Mouse (Mus musculus) midbrain, embryonic 16.5 days (tissue): ENCODE data around the gene Smpdl3b. TPM values are rescaled to one million over a fixed set of nuclear protein-coding genes. Genes with fewer than 3 reads are reported as not detected.
A peak's percentile ranks its signal among the peaks of the same experiment; 100 is the strongest.
"Not testable (repeated sequence)": the region's sequence is repeated elsewhere in the genome, so short reads cannot be mapped to it uniquely, and the experiment has no call there.

Source experiments
- ATAC-seq: fragments of 200-750 bp; cut with Nextera tagmentation; 2 replicates; pipeline ENCODE4 v1.8.0; 2017; ENCODE audit warnings: moderate TSS enrichment
- H3K27ac ChIP-seq: fragments of 300-500 bp; sonication (generic); 2 replicates; pipeline ENCODE4 v1.5.1; 2014; ENCODE audit warnings: mild to moderate bottlenecking, low read length, mixed read lengths
- H3K27me3 ChIP-seq: fragments of 300-500 bp; sonication (generic); 2 replicates; pipeline ENCODE4 v1.6.1; 2014; ENCODE audit warnings: low read depth, low read length, mixed read lengths; ENCODE audit not compliant: control insufficient read depth, insufficient read depth
- H3K36me3 ChIP-seq: fragments of 300-500 bp; sonication (generic); 2 replicates; pipeline ENCODE4 v1.6.1; 2014; ENCODE audit warnings: mild to moderate bottlenecking, low read length, moderate library complexity, mixed read lengths; ENCODE audit not compliant: control insufficient read depth, insufficient read depth
- H3K4me1 ChIP-seq: fragments of 300-500 bp; sonication (generic); 2 replicates; pipeline ENCODE4 v1.6.1; 2014; ENCODE audit warnings: mild to moderate bottlenecking, low read length, mixed read lengths; ENCODE audit not compliant: control insufficient read depth, insufficient read depth
- H3K4me2 ChIP-seq: fragments of 300-500 bp; sonication (generic); 2 replicates; pipeline ENCODE4 v1.6.1; 2014; ENCODE audit warnings: mild to moderate bottlenecking, low read length, mixed read lengths
- H3K4me3 ChIP-seq: fragments of 300-500 bp; sonication (generic); 2 replicates; pipeline ENCODE4 v1.5.1; 2014; ENCODE audit warnings: low read depth, mild to moderate bottlenecking, low read length, moderate library complexity, mixed read lengths
- H3K9ac ChIP-seq: fragments of 300-500 bp; sonication (generic); 2 replicates; pipeline ENCODE4 v1.6.1; 2014; ENCODE audit warnings: low read depth, low read length, mixed read lengths
- H3K9me3 ChIP-seq: fragments of 300-500 bp; sonication (generic); replicated peaks from 2 replicates; pipeline ENCODE4 v1.6.1; 2014; ENCODE audit warnings: mild to moderate bottlenecking, low read length, mixed read lengths; ENCODE audit not compliant: control insufficient read depth, poor library complexity, severe bottlenecking
- whole genome bisulfite sequencing: fragments of 180-500 bp; shearing (Covaris S2); extraction: QIAGEN DNeasy Blood & Tissue Kit; methylation state at CpG from one replicate; pipeline ENCODE4 v1.1.7; 2014; 5-methylcytosine and 5-hydroxymethylcytosine counted together
- polyA plus RNA-seq: library from polyadenylated mRNA; unstranded; fragments of >200 nt; fragmentation: Nextera tagmentation; extraction: Ambion mirVana; gene quantifications from 2 replicates; pipeline ENCODE4 v1.2.1, GENCODE M21; 2015

The Smpdl3b gene
- polyA plus RNA-seq, 1 experiment from 2014 or later = 0.62 TPM

GRCm38 (mm10) chr4:132767914-132768876 lies 11.1 kb upstream of the Smpdl3b start, which contains the start of gene Rpa2:
Gene Rpa2, plus strand, starts transcription at chr4:132768332.
- under 1% methylated on average over 71 of the region's 71 CpGs for WGBS
- H3K27ac ChIP-seq = no peak within 1 kb of the TSS

GRCm38 (mm10) chr4:132763125-132763524 lies 6.1 kb upstream of the Smpdl3b start:
- H3K36me3 ChIP-seq, H3K27me3 ChIP-seq, H3K4me3 ChIP-seq, H3K9ac ChIP-seq, H3K27ac ChIP-seq, H3K4me2 ChIP-seq, H3K9me3 ChIP-seq, H3K4me1 ChIP-seq, ATAC-seq: not testable (repeated sequence)
- 85% methylated on average over 3 of the region's 3 CpGs for WGBS

More at GRCm38 (mm10) chr4:132767914-132768876, 11.1 kb upstream of the Smpdl3b start, which contains the start of gene Rpa2:
- peak within 1 kb of the TSS; percentile 82 for H3K4me3 ChIP-seq
- H3K27me3 ChIP-seq = no peaks in the 10 kb centered on the region
- H3K9ac ChIP-seq = peak within 1 kb of the TSS; percentile 65
- peak within 1 kb of the TSS; percentile 95 for H3K4me2 ChIP-seq
- no peaks in the 10 kb centered on the region for H3K36me3 ChIP-seq
- peaks cover 8% of the 10 kb centered on the region for H3K4me1 ChIP-seq
- ATAC-seq = peak; percentile 97
- no peaks in the 10 kb centered on the region for H3K9me3 ChIP-seq

GRCm38 (mm10) chr4:132762602-132763001 lies 5.5 kb upstream of the Smpdl3b start:
- no peak for ATAC-seq
- 73% methylated on average over 6 of the region's 6 CpGs for WGBS
- Histone ChIP-seq H3K36me3 (no peaks in the 10 kb centered on the region), H3K4me3 (no peak overlapping the region), H3K4me1 (no peaks in the 10 kb centered on the region), H3K9me3 (no peaks in the 10 kb centered on the region), H3K4me2 (no peak overlapping the region), H3K27me3 (no peaks in the 10 kb centered on the region), H3K27ac (no peak overlapping the region), H3K9ac (no peak overlapping the region)

GRCm38 (mm10) chr4:132760296-132760695 lies 3.2 kb upstream of the Smpdl3b start:
- Histone ChIP-seq H3K4me2 (no peak overlapping the region), H3K36me3 (no peaks in the 10 kb centered on the region), H3K9me3 (no peaks in the 10 kb centered on the region), H3K27me3 (peaks cover 8% of the 10 kb centered on the region; the same call in 1 of the 2 replicates), H3K4me3 (no peak overlapping the region), H3K4me1 (peaks cover 7% of the 10 kb centered on the region; the same call in 1 of the 2 replicates), H3K27ac (no peak overlapping the region), H3K9ac (no peak overlapping the region)
- ATAC-seq = no peak
- WGBS = 78% methylated on average over 3 of the region's 3 CpGs

- no peak overlapping the region for H3K4me3 ChIP-seq
- H3K27ac ChIP-seq = no peak overlapping the region
- H3K27me3 ChIP-seq = peaks cover 8% of the 10 kb centered on the region; the same call in 1 of the 2 replicates
- H3K9me3 ChIP-seq = no peaks in the 10 kb centered on the region
- peaks cover 7% of the 10 kb centered on the region; the same call in 1 of the 2 replicates for H3K4me1 ChIP-seq
- WGBS = 84% methylated on average over 7 of the region's 7 CpGs
- peak overlapping the region; percentile 92; the same call in 1 of the 2 replicates for H3K4me2 ChIP-seq
- no peaks in the 10 kb centered on the region for H3K36me3 ChIP-seq
- H3K9ac ChIP-seq = no peak overlapping the region
- ATAC-seq = no peak
Measured at GRCm38 (mm10) chr4:132757633-132758351, 740 bp upstream of the Smpdl3b start.

GRCm38 (mm10) chr4:132752992-132753391 lies 4.1 kb downstream of the Smpdl3b start:
- no peak overlapping the region for H3K27ac ChIP-seq
- H3K27me3 ChIP-seq = peaks cover 8% of the 10 kb centered on the region; the same call in 1 of the 2 replicates
- H3K4me2 ChIP-seq = no peak overlapping the region
- no peaks in the 10 kb centered on the region for H3K36me3 ChIP-seq
- ATAC-seq = no peak
- H3K4me3 ChIP-seq = no peak overlapping the region
- WGBS = 66% methylated on average over 6 of the region's 6 CpGs
- H3K9me3 ChIP-seq = no peaks in the 10 kb centered on the region
- no peak overlapping the region for H3K9ac ChIP-seq
- peaks cover 7% of the 10 kb centered on the region; the same call in 1 of the 2 replicates for H3K4me1 ChIP-seq

- no peak overlapping the region for H3K4me3 ChIP-seq
- H3K4me1 ChIP-seq = no peaks in the 10 kb centered on the region
- H3K4me2 ChIP-seq = no peak overlapping the region
- H3K27ac ChIP-seq = no peak overlapping the region
- no peak overlapping the region for H3K9ac ChIP-seq
- H3K9me3 ChIP-seq = no peaks in the 10 kb centered on the region
- ATAC-seq = no peak
- no peaks in the 10 kb centered on the region for H3K27me3 ChIP-seq
- 86% methylated on average over 6 of the region's 6 CpGs for WGBS
- no peaks in the 10 kb centered on the region for H3K36me3 ChIP-seq
Measured at GRCm38 (mm10) chr4:132749258-132749982, 7.6 kb downstream of the Smpdl3b start.

GRCm38 (mm10) chr4:132748778-132749177 lies 8.3 kb downstream of the Smpdl3b start:
- 0 out of 2 replicates have a peak, but pooled peaks cover 2% of the 10 kb centered on the region for H3K4me1 ChIP-seq
- ATAC-seq = no peak
- H3K4me3 ChIP-seq = no peak overlapping the region
- H3K36me3 ChIP-seq = no peaks in the 10 kb centered on the region
- 93% methylated on average over 4 of the region's 4 CpGs for WGBS
- H3K4me2 ChIP-seq = no peak overlapping the region
- H3K27ac ChIP-seq = no peak overlapping the region
- H3K9me3 ChIP-seq = no peaks in the 10 kb centered on the region
- no peak overlapping the region for H3K9ac ChIP-seq
- H3K27me3 ChIP-seq = no peaks in the 10 kb centered on the region
